Mouse (Mus musculus): ENCODE results near the gene Cadm3. TPM values are rescaled to one million over a fixed set of nuclear protein-coding genes. Genes with fewer than 3 reads are reported as not detected.

The Cadm3 gene
- polyA plus RNA-seq, 1 experiment, result 9.6 TPM

GRCm38 (mm10) chr1:173335903-173336302 is 31.6 kb downstream of the Cadm3 start:
- no peaks in the 10 kb centered on the region for H3K27me3 ChIP-seq (ENCODE audit: control insufficient read depth, insufficient read depth, low read length)
- no peak overlapping the region for H3K4me3 ChIP-seq (ENCODE audit: extremely low read depth, insufficient read depth, insufficient read length)
- WGBS, result 75% methylated on average over 11 of the region's 11 CpGs
- no peaks in the 10 kb centered on the region for H3K4me1 ChIP-seq (ENCODE audit: control insufficient read depth, insufficient read depth, insufficient read length)
- DNase-seq (ENCODE audit: low read depth in 1 of 2, low spot score in 2 of 2), result no peak
- no peak overlapping the region for H3K27ac ChIP-seq (ENCODE audit: insufficient read depth, low read length)
- TF ChIP-seq POLR2A (IDR thresholded peaks at IDR 0.05; ENCODE audit: low read depth, low read length) (no peak), CTCF (IDR thresholded peaks at IDR 0.05; ENCODE audit: extremely low read depth, insufficient read depth, insufficient read length, insufficient replicate concordance) (no peak)
- no peaks in the 10 kb centered on the region for H3K36me3 ChIP-seq (ENCODE audit: control insufficient read depth, insufficient read depth, low read length)

- WGBS, result 42% methylated on average over 9 of the region's 9 CpGs
- H3K36me3 ChIP-seq (ENCODE audit: control insufficient read depth, insufficient read depth, low read length), result no peaks in the 10 kb centered on the region
- no peaks in the 10 kb centered on the region for H3K4me1 ChIP-seq (ENCODE audit: control insufficient read depth, insufficient read depth, insufficient read length)
- H3K27ac ChIP-seq (ENCODE audit: insufficient read depth, low read length), result peak within 1 kb of the TSS; percentile 8; the same call in 1 of the 2 replicates
- H3K4me3 ChIP-seq (ENCODE audit: extremely low read depth, insufficient read depth, insufficient read length), result peak within 1 kb of the TSS; percentile 10; the same call in 1 of the 2 replicates
- H3K27me3 ChIP-seq (ENCODE audit: control insufficient read depth, insufficient read depth, low read length), result no peaks in the 10 kb centered on the region
- TF ChIP-seq CTCF (IDR thresholded peaks at IDR 0.05; ENCODE audit: extremely low read depth, insufficient read depth, insufficient read length, insufficient replicate concordance), result no peak
- no peak for TF ChIP-seq POLR2A (IDR thresholded peaks at IDR 0.05; ENCODE audit: low read depth, low read length)
- no peak for DNase-seq (ENCODE audit: low read depth in 1 of 2, low spot score in 2 of 2)
These were observed 33.9 kb downstream of the Cadm3 start, which contains the start of gene Ackr1 for GRCm38 (mm10) chr1:173333312-173334253. Gene Ackr1, minus strand, starts transcription at chr1:173333750.

- Histone ChIP-seq H3K4me3 (ENCODE audit: extremely low read depth, insufficient read depth, insufficient read length) (peak overlapping the region; percentile 10; the same call in 1 of the 2 replicates), H3K27me3 (ENCODE audit: control insufficient read depth, insufficient read depth, low read length) (no peaks in the 10 kb centered on the region), H3K36me3 (ENCODE audit: control insufficient read depth, insufficient read depth, low read length) (no peaks in the 10 kb centered on the region), H3K27ac (ENCODE audit: insufficient read depth, low read length) (no peak overlapping the region), H3K4me1 (ENCODE audit: control insufficient read depth, insufficient read depth, insufficient read length) (no peaks in the 10 kb centered on the region)
- TF ChIP-seq POLR2A (IDR thresholded peaks at IDR 0.05; ENCODE audit: low read depth, low read length) (no peak), CTCF (IDR thresholded peaks at IDR 0.05; ENCODE audit: extremely low read depth, insufficient read depth, insufficient read length, insufficient replicate concordance) (no peak)
- WGBS, result 75% methylated on average over 5 of the region's 5 CpGs
- DNase-seq (ENCODE audit: low read depth in 1 of 2, low spot score in 2 of 2), result no peak
These were observed 35.1 kb downstream of the Cadm3 start for GRCm38 (mm10) chr1:173332418-173332817.

- no peaks in the 10 kb centered on the region for H3K27me3 ChIP-seq (ENCODE audit: control insufficient read depth, insufficient read depth, low read length)
- DNase-seq (ENCODE audit: low read depth in 1 of 2, low spot score in 2 of 2), result no peak
- no peaks in the 10 kb centered on the region for H3K36me3 ChIP-seq (ENCODE audit: control insufficient read depth, insufficient read depth, low read length)
- 75% methylated on average over 5 of the region's 5 CpGs for WGBS
- no peak overlapping the region for H3K27ac ChIP-seq (ENCODE audit: insufficient read depth, low read length)
- TF ChIP-seq CTCF (IDR thresholded peaks at IDR 0.05; ENCODE audit: extremely low read depth, insufficient read depth, insufficient read length, insufficient replicate concordance), result no peak
- no peaks in the 10 kb centered on the region for H3K4me1 ChIP-seq (ENCODE audit: control insufficient read depth, insufficient read depth, insufficient read length)
- H3K4me3 ChIP-seq (ENCODE audit: extremely low read depth, insufficient read depth, insufficient read length), result no peak overlapping the region
These were observed 37.8 kb downstream of the Cadm3 start for GRCm38 (mm10) chr1:173329743-173330142.

- no peaks in the 10 kb centered on the region for H3K4me1 ChIP-seq (ENCODE audit: control insufficient read depth, insufficient read depth, insufficient read length)
- TF ChIP-seq POLR2A (IDR thresholded peaks at IDR 0.05; ENCODE audit: low read depth, low read length), result no peak
- no peak for TF ChIP-seq CTCF (IDR thresholded peaks at IDR 0.05; ENCODE audit: extremely low read depth, insufficient read depth, insufficient read length, insufficient replicate concordance)
- H3K27ac ChIP-seq (ENCODE audit: insufficient read depth, low read length), result no peak overlapping the region
- 40% methylated on average over 4 of the region's 4 CpGs for WGBS
- H3K36me3 ChIP-seq (ENCODE audit: control insufficient read depth, insufficient read depth, low read length), result no peaks in the 10 kb centered on the region
- no peak for DNase-seq (ENCODE audit: low read depth in 1 of 2, low spot score in 2 of 2)
- no peaks in the 10 kb centered on the region for H3K27me3 ChIP-seq (ENCODE audit: control insufficient read depth, insufficient read depth, low read length)
- no peak overlapping the region for H3K4me3 ChIP-seq (ENCODE audit: extremely low read depth, insufficient read depth, insufficient read length)
These were observed 38.3 kb downstream of the Cadm3 start for GRCm38 (mm10) chr1:173329185-173329584.

DNA sequence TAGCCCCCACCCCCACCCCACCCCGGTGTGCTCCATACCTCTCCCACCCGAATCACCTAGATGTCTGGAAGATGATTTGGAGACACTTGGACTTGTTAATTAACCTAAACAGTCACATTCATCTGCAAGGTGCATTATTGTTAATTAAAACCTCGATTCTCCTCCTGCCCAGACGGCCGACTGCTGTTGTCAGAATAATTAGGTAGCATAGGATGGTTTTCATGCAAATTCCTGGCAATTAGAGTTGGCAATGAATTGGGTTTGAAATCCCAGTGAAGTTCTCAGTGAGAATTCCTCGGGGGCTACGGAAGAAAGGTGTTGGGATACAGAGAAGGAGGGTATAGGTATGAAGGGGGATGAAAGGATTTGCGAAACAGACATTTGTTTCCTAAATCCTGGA is 39.0 kb downstream of the Cadm3 start:
- 84% methylated on average over 8 of the region's 8 CpGs for WGBS

GRCm38 (mm10) chr1:173326552-173326951 is 40.9 kb downstream of the Cadm3 start:
- no peak overlapping the region for H3K4me3 ChIP-seq (ENCODE audit: extremely low read depth, insufficient read depth, insufficient read length)
- TF ChIP-seq CTCF (IDR thresholded peaks at IDR 0.05; ENCODE audit: extremely low read depth, insufficient read depth, insufficient read length, insufficient replicate concordance), result no peak
- no peak for TF ChIP-seq POLR2A (IDR thresholded peaks at IDR 0.05; ENCODE audit: low read depth, low read length)
- H3K4me1 ChIP-seq (ENCODE audit: control insufficient read depth, insufficient read depth, insufficient read length), result no peaks in the 10 kb centered on the region
- H3K27ac ChIP-seq (ENCODE audit: insufficient read depth, low read length), result no peak overlapping the region
- no peak for DNase-seq (ENCODE audit: low read depth in 1 of 2, low spot score in 2 of 2)
- H3K36me3 ChIP-seq (ENCODE audit: control insufficient read depth, insufficient read depth, low read length), result no peaks in the 10 kb centered on the region
- no peaks in the 10 kb centered on the region for H3K27me3 ChIP-seq (ENCODE audit: control insufficient read depth, insufficient read depth, low read length)
- 73% methylated on average over 1 of the region's 1 CpGs for WGBS

More for the DNA sequence above, 39.0 kb downstream of the Cadm3 start:
- Histone ChIP-seq H3K27me3 (ENCODE audit: control insufficient read depth, insufficient read depth, low read length) (no peaks in the 10 kb centered on the region), H3K4me3 (ENCODE audit: extremely low read depth, insufficient read depth, insufficient read length) (no peak overlapping the region), H3K4me1 (ENCODE audit: control insufficient read depth, insufficient read depth, insufficient read length) (no peaks in the 10 kb centered on the region), H3K36me3 (ENCODE audit: control insufficient read depth, insufficient read depth, low read length) (no peaks in the 10 kb centered on the region), H3K27ac (ENCODE audit: insufficient read depth, low read length) (no peak overlapping the region)
- DNase-seq (ENCODE audit: low read depth in 1 of 2, low spot score in 2 of 2), result no peak
- TF ChIP-seq POLR2A (IDR thresholded peaks at IDR 0.05; ENCODE audit: low read depth, low read length) (no peak), CTCF (IDR thresholded peaks at IDR 0.05; ENCODE audit: extremely low read depth, insufficient read depth, insufficient read length, insufficient replicate concordance) (no peak)
